Mouse (Mus musculus) small intestine, adult 2 months (tissue): ENCODE measurements around the gene Pan2.

Source experiments
- CTCF ChIP-seq: fragments of 200-500 bp; IDR thresholded peaks from 2 replicates; pipeline ENCODE4 v1.5.1; 2012; ENCODE audit warnings: low read depth, mild to moderate bottlenecking, control low read depth, inconsistent platforms, low read length, moderate library complexity, mixed read lengths; ENCODE audit not compliant: insufficient replicate concordance, insufficient read length; ENCODE audit errors: extremely low read depth
- POLR2A ChIP-seq: fragments of 200-500 bp; IDR thresholded peaks from 2 replicates; pipeline ENCODE4 v1.6.1; 2012; ENCODE audit warnings: low read depth, mild to moderate bottlenecking, control low read depth, inconsistent platforms, low read length, moderate library complexity

DNA sequence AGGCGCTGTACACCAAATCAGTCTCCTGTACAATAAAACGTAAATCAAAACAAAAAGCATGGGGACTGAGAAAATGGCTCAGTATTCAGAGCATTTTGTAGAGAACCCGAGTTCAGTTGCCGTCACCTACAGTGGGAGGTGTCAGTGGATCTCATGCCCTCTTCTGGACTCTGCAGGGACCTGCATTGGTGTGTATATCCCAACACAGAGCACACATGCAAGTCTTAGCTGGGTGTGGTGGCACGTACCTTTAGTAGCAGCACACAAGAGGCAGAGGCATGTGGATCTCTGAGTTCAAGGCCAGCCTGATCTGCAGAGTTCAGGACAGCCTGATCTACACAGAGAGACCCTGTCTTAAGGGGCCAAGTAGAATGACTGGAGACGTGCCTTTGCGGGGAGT is 6.5 kb downstream of the Pan2 start:
- no peak for TF ChIP-seq POLR2A
- TF ChIP-seq CTCF: no peak
